Mouse (Mus musculus) megakaryocyte, embryonic 14.5 days (primary cell): Measurements from ENCODE around the gene Fgf14. TPM values are rescaled to one million over a fixed set of nuclear protein-coding genes. Genes with fewer than 3 reads are reported as not detected.

ENCODE experiments used
- H3K27me3 ChIP-seq: replicated peaks from 2 replicates; pipeline ENCODE3; 2012; ENCODE audit warnings: inconsistent platforms
- H3K36me3 ChIP-seq: replicated peaks from 2 replicates; pipeline ENCODE3; 2012; ENCODE audit warnings: low read length, inconsistent platforms, mixed read lengths
- H3K4me1 ChIP-seq: 2 replicates; pipeline ENCODE4 v1.6.1; 2012; ENCODE audit warnings: inconsistent platforms
- H3K4me3 ChIP-seq: replicated peaks from 2 replicates; pipeline ENCODE3; 2012; ENCODE audit warnings: moderate library complexity, mild to moderate bottlenecking, inconsistent platforms
- H3K9me3 ChIP-seq: 2 replicates; pipeline ENCODE4 v1.6.1; 2012; ENCODE audit warnings: inconsistent platforms
- FLI1 ChIP-seq: IDR thresholded peaks from 2 replicates; pipeline ENCODE4 v1.6.1; 2012; ENCODE audit warnings: low read length, inconsistent platforms, mixed read lengths
- GATA1 ChIP-seq: IDR thresholded peaks from 3 replicates; pipeline ENCODE4 v1.6.1; 2012; ENCODE audit warnings: mixed read lengths, low read length, inconsistent platforms, borderline replicate concordance
- polyA plus RNA-seq: library from polyadenylated mRNA; stranded (reverse); fragments of >175 nt; gene quantifications from 2 replicates; pipeline ENCODE4 v1.2.3, GENCODE M21; 2012; ENCODE audit warnings: low replicate concordance; ENCODE audit not compliant: insufficient read depth

The Fgf14 gene
- not detected in 2 replicates for polyA plus RNA-seq

DNA sequence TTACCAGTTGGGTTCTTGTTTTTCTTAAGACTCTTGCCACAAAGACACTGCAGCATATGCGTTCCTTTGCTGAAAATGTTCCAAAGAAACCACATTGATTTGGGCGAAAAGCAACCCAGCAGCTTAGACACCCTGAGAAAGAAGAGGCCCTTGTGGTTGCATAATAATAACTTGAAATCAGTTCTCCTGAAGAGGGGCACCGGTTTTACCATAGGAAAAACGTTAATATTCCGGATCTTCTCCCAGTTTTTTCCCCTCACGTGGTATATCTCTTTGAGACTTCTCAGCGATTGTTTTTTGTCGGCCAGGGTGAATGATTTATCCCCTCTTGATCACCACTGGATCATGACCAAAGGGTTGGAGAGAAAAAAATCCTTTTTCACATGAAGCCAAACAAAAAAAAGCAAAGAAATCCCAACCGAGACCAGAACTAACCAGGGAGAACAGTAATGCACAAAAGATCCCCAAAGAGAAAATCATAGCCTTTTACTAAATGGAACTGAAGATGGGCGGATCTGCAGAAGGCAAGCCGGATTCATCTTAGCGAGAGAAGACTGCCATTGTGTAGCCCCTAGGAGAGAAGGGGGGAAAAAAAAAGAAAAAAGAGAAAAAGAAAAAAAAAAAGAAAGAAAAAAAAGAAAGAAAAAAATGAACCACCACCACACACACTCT lies at the start of gene Fgf14:
Gene Fgf14, minus strand, starts transcription at position 622 of the 672 bp plus-strand sequence.
- peaks cover 2% of the 10 kb centered on the region; the same call in 1 of the 2 replicates for H3K4me1 ChIP-seq
- TF ChIP-seq FLI1 = no peak
- peaks cover 23% of the 10 kb centered on the region for H3K27me3 ChIP-seq
- peaks cover 8% of the 10 kb centered on the region for H3K9me3 ChIP-seq
- H3K4me3 ChIP-seq = peak within 1 kb of the TSS; percentile 33
- no peaks in the 10 kb centered on the region for H3K36me3 ChIP-seq

DNA sequence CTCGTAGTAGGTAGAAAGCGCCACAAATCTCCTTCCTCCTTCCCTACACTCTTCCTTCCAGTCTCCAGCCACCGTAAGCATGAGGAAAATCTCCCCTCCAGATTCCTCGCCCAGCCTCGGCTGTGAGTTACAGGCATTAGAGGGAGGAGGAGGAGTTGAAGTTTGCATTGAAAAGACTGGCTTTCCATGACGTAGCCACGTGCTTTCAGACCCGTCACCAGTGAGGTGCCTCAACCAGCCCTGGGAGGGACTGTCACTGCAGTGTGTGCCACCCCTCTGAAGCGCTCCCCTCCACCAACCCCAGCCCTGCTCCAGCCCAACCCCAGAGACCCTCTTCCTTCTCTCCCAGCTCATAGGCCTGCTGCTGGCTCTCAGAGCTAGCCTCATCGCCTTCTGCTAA lies 452 bp upstream of the Fgf14 start:
- H3K4me1 ChIP-seq = peaks cover 2% of the 10 kb centered on the region; the same call in 1 of the 2 replicates
- no peak for TF ChIP-seq GATA1
- no peak for TF ChIP-seq FLI1
- peaks cover 8% of the 10 kb centered on the region for H3K9me3 ChIP-seq
- peaks cover 23% of the 10 kb centered on the region for H3K27me3 ChIP-seq
- H3K4me3 ChIP-seq = peak overlapping the region; percentile 33
- H3K36me3 ChIP-seq = no peaks in the 10 kb centered on the region

DNA sequence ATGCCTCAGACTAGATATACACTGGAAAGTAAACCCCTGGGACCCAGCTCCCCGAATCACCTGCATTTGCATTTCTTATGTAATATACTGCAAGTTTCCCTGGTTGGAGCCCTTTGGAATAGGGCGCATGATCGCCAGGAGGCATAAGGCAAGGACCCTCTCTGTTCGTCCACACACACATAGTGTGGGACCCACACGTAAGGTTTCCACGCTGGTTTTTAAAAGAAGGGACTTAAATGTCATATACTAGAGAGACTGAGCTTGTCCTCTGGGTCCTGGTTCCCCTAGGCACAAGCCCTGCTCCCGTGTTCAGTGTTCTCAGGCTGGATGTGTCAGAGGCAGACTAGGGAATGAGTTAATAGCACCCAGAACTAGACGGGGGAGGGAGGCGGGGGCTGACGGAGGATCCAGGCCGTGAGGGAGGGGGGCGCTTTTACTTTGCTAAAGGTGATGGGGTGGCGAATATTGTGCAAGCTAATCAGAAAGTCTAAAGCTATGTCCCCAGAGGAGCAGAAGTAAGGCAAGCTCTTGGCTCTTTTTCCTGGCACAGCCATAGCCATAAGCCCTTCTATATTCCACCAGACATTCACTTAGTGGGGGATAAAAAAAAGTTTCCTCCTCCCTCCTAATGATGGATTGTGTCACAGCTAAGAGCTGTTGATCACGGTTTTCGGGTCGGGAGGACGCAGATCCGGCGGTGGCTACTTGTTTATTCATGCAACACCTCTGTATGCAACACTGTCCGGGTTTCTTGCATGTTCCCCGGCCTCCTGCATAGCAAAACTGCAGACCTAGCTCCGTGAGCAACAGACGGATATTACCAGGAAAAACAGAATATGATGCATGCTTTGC lies 1.0 kb downstream of the Fgf14 start:
- Histone ChIP-seq H3K27me3 (peaks cover 23% of the 10 kb centered on the region), H3K9me3 (peaks cover 8% of the 10 kb centered on the region), H3K4me3 (no peak overlapping the region), H3K36me3 (no peaks in the 10 kb centered on the region), H3K4me1 (peaks cover 2% of the 10 kb centered on the region; the same call in 1 of the 2 replicates)
- TF ChIP-seq FLI1 = no peak
- no peak for TF ChIP-seq GATA1

DNA sequence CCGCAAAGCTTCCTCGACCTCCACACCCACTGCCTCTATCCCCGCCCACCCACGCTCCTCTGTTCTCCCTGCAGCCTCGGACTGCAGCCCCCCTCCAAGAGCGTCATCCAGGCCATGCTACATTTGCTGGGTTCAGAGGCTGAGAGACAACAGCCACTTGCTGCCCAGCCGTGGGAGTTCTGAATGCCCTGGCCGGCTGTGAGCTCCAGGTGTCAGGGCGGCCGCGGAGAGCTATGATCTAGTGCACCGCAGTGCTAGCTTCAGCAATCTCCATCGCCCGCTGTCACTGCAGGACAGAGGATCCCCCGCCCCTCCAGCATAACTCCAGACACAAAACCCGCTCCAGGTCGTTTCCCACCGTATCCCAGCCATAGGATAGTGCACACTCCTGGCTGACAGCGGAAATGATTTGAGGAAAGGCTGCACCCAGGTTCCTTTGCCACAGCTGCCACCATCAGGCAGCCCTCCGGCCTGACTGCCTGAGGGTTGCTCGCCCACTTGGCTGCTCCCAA lies 1.7 kb downstream of the Fgf14 start:
- H3K36me3 ChIP-seq = no peaks in the 10 kb centered on the region

DNA sequence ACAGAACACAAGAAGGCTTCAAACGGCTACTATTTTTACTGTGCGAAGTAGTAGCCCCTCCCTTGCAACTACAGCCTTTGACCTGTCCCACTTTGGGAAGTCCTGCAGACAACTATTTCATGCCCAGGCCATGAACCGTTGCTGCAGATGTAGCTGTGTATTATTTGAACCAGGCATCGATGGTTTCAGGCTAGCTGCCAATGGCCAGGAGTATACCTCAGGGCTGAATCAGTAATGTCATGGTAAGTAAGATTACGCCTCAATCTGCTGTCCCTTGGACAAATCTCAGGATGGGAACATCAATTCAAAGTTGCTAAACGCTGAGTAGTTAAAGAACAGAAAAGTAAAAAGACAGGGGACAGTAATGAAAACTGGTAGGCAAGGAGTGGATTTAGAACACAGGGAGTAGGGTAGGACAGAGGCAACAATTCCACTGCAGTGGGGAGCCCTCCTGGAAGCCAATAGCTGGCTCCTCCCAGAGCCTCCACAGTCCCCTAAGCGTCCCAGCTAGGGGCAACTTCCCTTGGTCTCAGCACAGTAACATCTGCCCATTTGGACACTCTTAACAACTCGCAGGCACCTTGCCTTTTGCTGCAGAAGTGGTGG lies 2.3 kb downstream of the Fgf14 start:
- Histone ChIP-seq H3K4me3 (no peak overlapping the region), H3K36me3 (no peaks in the 10 kb centered on the region), H3K27me3 (peaks cover 23% of the 10 kb centered on the region), H3K4me1 (peaks cover 2% of the 10 kb centered on the region; the same call in 1 of the 2 replicates), H3K9me3 (peaks cover 8% of the 10 kb centered on the region)
- TF ChIP-seq FLI1 (no peak), GATA1 (no peak)

More for the DNA sequence above, 1.7 kb downstream of the Fgf14 start:
- peaks cover 8% of the 10 kb centered on the region for H3K9me3 ChIP-seq
- peaks cover 23% of the 10 kb centered on the region for H3K27me3 ChIP-seq
- TF ChIP-seq GATA1 (no peak), FLI1 (no peak)
- H3K4me1 ChIP-seq = peaks cover 2% of the 10 kb centered on the region; the same call in 1 of the 2 replicates
- no peak overlapping the region for H3K4me3 ChIP-seq

DNA sequence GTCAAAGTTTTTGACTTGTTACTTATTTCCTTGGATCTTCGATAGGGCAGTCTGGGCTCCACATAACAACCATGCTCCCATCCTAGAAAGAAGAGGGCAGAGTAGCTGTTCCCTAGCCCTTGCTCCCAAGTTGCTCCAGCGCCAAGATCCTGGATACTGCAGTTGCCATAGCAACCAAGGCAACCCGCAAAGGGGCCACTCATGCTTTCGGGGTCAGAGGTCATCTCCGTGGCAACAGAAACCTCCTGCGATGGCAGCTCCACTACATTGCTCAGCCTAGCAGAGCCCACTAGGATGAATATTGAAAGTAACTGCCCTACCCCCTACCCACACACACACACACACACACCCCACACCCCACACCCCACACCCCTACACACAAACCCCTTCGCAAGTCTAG lies 7.2 kb downstream of the Fgf14 start:
- H3K36me3 ChIP-seq = no peaks in the 10 kb centered on the region
- H3K27me3 ChIP-seq = peaks cover 2% of the 10 kb centered on the region
- TF ChIP-seq FLI1 (no peak), GATA1 (no peak)
- H3K4me1 ChIP-seq = no peaks in the 10 kb centered on the region
- no peak overlapping the region for H3K4me3 ChIP-seq
- no peaks in the 10 kb centered on the region for H3K9me3 ChIP-seq

DNA sequence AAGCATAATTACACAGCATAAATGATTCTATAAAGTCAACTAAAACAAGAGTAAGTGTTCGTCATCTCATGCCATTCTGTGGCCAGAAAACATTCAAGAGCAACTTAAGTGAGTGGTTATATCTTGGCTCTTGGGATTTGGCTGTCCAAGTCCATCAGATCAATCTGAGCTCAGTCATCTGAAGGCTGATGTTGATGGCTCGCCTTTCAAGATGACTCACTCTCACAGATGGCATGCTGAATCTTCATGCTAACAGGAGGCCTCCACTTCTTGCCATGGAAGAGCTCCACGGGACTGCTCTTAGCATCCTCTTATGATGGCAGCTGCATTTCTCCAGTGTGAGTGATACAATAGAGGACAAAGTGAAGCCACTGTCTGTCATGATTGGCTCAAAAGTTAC lies 34.1 kb downstream of the Fgf14 start:
- H3K4me3 ChIP-seq = no peak overlapping the region
- H3K27me3 ChIP-seq = no peaks in the 10 kb centered on the region
- no peaks in the 10 kb centered on the region for H3K36me3 ChIP-seq
- no peaks in the 10 kb centered on the region for H3K4me1 ChIP-seq
- no peaks in the 10 kb centered on the region for H3K9me3 ChIP-seq
- TF ChIP-seq GATA1 = no peak
- TF ChIP-seq FLI1 = no peak

DNA sequence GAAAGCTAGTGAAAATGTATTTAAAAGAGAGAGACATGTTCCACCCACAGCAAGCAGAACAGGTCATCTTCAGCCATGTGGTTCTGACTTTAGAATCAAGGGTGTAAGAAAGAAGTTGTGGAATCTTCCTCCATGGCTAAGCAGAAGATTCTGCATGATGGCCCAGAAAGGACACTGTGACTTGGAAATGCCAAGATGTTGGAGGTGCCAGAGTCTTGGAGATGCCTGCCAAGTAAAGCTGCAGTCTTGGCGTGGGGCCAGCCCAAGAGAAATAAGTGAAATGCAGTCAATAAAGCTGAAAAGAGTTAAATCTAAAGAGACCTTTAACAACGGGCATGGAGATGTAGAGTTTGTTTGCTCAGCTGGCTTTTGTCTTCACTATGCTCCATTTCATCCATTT lies 42.0 kb downstream of the Fgf14 start:
- H3K9me3 ChIP-seq = no peaks in the 10 kb centered on the region
- H3K27me3 ChIP-seq = no peaks in the 10 kb centered on the region
- no peak overlapping the region for H3K4me3 ChIP-seq
- no peaks in the 10 kb centered on the region for H3K36me3 ChIP-seq
- TF ChIP-seq FLI1 = no peak
- no peak for TF ChIP-seq GATA1
- H3K4me1 ChIP-seq = no peaks in the 10 kb centered on the region

DNA sequence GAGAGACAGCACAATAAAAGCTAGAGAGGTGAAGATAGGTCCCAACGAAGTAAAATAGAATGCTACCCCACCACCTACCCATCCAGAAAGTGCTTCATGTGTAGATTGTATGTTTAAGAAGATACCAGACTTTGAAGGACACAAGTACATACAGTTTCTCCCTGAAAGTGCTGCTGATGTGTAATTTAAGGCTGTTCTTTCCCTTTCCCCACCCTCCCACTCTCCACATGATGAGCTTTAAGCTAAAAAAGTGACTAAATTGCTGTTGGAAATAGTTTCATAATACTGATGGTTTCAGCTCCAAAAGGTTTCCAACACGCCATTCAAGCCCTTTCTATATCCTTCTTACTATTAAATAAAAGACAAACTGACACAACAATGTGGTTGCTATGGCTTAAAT lies 63.5 kb downstream of the Fgf14 start:
- Histone ChIP-seq H3K36me3 (no peaks in the 10 kb centered on the region), H3K9me3 (no peaks in the 10 kb centered on the region; the same call in 1 of the 2 replicates), H3K4me3 (no peak overlapping the region), H3K27me3 (no peaks in the 10 kb centered on the region), H3K4me1 (no peaks in the 10 kb centered on the region)
- TF ChIP-seq GATA1 (no peak), FLI1 (no peak)
